Mouse (Mus musculus) large intestine, adult 2 months (tissue): Measurements from ENCODE around the gene Ms4a4d. TPM values are rescaled to one million over a fixed set of nuclear protein-coding genes. Genes with fewer than 3 reads are reported as not detected.
"Not testable (repeated sequence)": the region's sequence is repeated elsewhere in the genome, so short reads cannot be mapped to it uniquely, and the experiment has no call there.

ENCODE experiments used
- DNase-seq: peaks from one replicate; pipeline ENCODE4 v3.0.0-alpha.2; 2012; ENCODE audit warnings: low read depth, low spot score
- WGBS: fragments of 180-500 bp; shearing (Covaris S2); methylation state at CpG from one replicate; pipeline ENCODE4 v1.1.7; 2018; 5-methylcytosine and 5-hydroxymethylcytosine counted together
- polyA plus RNA-seq: library from polyadenylated mRNA; depleted of rRNA; stranded (reverse); fragments of >200 nt; gene quantifications from 2 replicates; pipeline ENCODE4 v1.2.3, GENCODE M21; 2012; rRNA removed

The Ms4a4d gene
- polyA plus RNA-seq, 1 experiment, result 8.2 TPM

DNA sequence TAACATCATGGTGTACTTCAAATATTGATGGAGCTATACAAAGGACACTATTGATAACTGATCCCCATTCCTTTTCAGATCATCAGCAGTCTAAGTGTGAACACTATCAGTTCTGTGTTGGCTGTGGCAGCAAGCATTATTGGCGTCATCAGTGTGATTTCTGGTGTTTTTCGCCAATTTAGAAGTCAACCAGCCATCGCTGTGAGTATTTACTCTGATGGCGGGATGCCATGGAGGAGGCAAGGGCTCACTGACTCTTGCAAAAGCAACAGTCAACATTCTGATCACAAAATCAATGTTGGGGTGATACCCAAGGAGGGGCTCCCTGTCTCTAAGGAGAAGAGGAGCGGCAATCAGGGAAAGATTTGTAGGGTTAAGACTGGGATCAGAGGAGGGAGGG, 18.1 kb downstream of the Ms4a4d start:
- no peak for DNase-seq
- whole genome bisulfite sequencing, result 87% methylated on average over 5 of the region's 5 CpGs

- not testable (repeated sequence) for DNase-seq
These were observed 23.0 kb downstream of the Ms4a4d start for GRCm38 (mm10) chr19:11559560-11559959.

GRCm38 (mm10) chr19:11574965-11575364, 38.4 kb downstream of the Ms4a4d start:
- no peak for DNase-seq
- WGBS, result 80% methylated on average over 8 of the region's 8 CpGs

DNA sequence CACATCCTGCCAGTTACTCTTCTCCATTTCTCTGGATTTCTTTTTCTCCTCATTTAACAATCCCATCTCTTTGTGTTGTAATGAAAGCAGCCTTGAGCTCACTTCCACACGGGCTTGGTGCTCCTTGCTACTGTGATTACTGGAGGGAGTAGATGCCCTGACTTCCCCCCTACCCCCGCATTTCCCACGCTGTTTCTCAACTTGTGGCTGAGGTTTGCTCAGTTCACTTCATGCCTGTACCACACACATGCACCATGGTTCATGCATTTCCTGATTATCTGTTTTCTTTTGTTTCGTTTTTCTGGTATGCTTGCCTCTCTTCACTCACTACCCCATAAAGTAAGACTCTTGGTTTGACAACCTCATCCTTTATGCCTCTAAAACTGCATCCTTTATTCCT, 52.6 kb downstream of the Ms4a4d start:
- 68% methylated on average over 4 of the region's 4 CpGs for WGBS

DNA sequence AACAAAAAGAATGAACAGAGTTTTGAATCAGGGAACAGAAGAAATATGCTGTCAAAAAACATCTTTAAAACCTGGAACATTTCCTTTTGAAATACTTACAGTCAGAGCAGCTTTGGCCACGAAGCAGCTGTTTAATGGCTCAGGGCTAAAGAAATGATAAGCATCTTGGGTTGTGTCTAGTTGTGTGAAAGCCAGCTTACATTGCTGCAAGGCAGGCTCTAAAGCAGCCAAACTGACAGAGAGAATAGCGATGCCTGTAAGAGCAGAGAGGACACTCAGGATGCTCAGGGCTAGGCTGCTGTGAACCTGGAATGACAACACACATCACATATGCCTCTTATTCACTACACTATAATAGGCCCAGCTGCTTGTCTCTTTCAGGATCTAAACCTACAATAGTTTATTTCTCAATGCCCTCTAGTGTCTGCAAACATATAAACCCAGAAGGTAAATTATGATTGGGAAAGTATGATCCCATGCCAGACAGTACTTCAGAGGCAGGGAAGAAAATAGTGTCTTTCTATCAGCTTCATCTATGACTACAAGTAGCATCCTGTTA, 53.4 kb downstream of the Ms4a4d start:
- WGBS, result 48% methylated on average over 2 of the region's 2 CpGs

More for the DNA sequence above, 52.6 kb downstream of the Ms4a4d start:
- DNase-seq, result no peak

GRCm38 (mm10) chr19:11601349-11601748, 64.7 kb downstream of the Ms4a4d start:
- no peak for DNase-seq
- WGBS, result 81% methylated on average over 3 of the region's 3 CpGs

More for the DNA sequence above, 53.4 kb downstream of the Ms4a4d start:
- DNase-seq, result no peak

GRCm38 (mm10) chr19:11602026-11602425, 65.4 kb downstream of the Ms4a4d start:
- DNase-seq, result no peak
- WGBS, result 74% methylated on average over 2 of the region's 2 CpGs

GRCm38 (mm10) chr19:11604603-11605002, 68.0 kb downstream of the Ms4a4d start, which contains the start of gene Ms4a6d:
TSS of gene Ms4a6d (minus strand) at chr19:11604849.
- WGBS, result 88% methylated on average over 2 of the region's 2 CpGs
- DNase-seq, result no peak

Other genes with a start within 250 kb of the Ms4a4d start
- gene Ms4a14, start 222.3 kb upstream of the Ms4a4d start, polyA plus RNA-seq, result 0.09 and 0.27 TPM in 2 replicates
- 5.4 and 6.5 TPM in 2 replicates for gene Ms4a7, start 200.7 kb upstream of the Ms4a4d start, polyA plus RNA-seq
- gene Ms4a4a, start 161.3 kb upstream of the Ms4a4d start, polyA plus RNA-seq, result 1.6 and 4.4 TPM in 2 replicates
- gene Ms4a4c, start 132.0 kb upstream of the Ms4a4d start, polyA plus RNA-seq, result 0.58 and 0.97 TPM in 2 replicates
- 4.2 and 5.4 TPM in 2 replicates for gene Ms4a4b, start 93.2 kb upstream of the Ms4a4d start, polyA plus RNA-seq
- 4.7 and 8.6 TPM in 2 replicates for gene Ms4a6c, start 67.4 kb upstream of the Ms4a4d start, polyA plus RNA-seq
- gene Gm8369, start 50.9 kb upstream of the Ms4a4d start, polyA plus RNA-seq, result 3.3 and 3.7 TPM in 2 replicates
- 5.6 and 8.3 TPM in 2 replicates for gene Ms4a6b, start 20.3 kb upstream of the Ms4a4d start, polyA plus RNA-seq
- 3.8 and 5.7 TPM in 2 replicates for gene Ms4a6d, start 68.0 kb downstream of the Ms4a4d start, polyA plus RNA-seq
- gene Ms4a2, start 86.9 kb downstream of the Ms4a4d start, polyA plus RNA-seq, result 0.12 TPM in 1 of 2 replicates, not detected in the other
- not detected in 2 replicates for gene Ms4a3, start 104.0 kb downstream of the Ms4a4d start, polyA plus RNA-seq
- gene Oosp2, start 123.8 kb downstream of the Ms4a4d start, polyA plus RNA-seq, result not detected in 2 replicates
- gene Oosp1, start 154.3 kb downstream of the Ms4a4d start, polyA plus RNA-seq, result 0.43 TPM in 1 of 2 replicates, not detected in the other
- not detected in 2 replicates for gene Oosp3, start 160.3 kb downstream of the Ms4a4d start, polyA plus RNA-seq
- 0.10 and 0.51 TPM in 2 replicates for gene Gif, start 210.8 kb downstream of the Ms4a4d start, polyA plus RNA-seq
- 14.7 and 15.7 TPM in 2 replicates for gene Mrpl16, start 233.6 kb downstream of the Ms4a4d start, polyA plus RNA-seq